Mouse (Mus musculus) CD4-positive helper T cell, adult 2 months (primary cell): ENCODE results near the gene Apom.

Experiments used
- DNase-seq: peaks from one replicate; pipeline ENCODE4 v3.0.0-alpha.2; 2012; ENCODE audit warnings: low read depth, missing footprints, low spot score

Gene Apom

GRCm38 (mm10) chr17:35097164-35097655, 34.6 kb downstream of the Apom start:
- no peak for DNase-seq

DNA sequence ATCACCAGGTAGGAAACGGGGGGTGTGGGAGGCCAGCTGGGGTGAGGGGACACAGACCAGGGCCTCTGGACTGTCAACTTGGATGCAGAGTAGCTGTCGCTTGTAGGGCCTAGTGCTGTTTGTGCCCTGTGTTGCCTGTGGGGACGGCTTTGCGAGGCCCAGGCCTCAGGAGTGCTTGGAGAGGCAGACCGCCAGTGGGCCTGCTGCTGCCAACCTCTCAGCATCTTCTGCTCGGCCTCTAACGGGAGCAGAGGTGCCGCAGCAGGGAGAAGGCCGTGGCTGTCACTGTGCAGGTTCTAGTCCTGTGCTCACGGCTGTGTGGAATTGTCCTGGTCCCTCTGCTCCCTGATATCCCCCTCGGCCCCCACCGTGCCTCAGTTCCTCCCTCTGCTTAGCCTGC, 35.3 kb downstream of the Apom start:
- no peak for DNase-seq

- no peak for DNase-seq
These were observed 37.1 kb downstream of the Apom start for GRCm38 (mm10) chr17:35094475-35095365.

DNA sequence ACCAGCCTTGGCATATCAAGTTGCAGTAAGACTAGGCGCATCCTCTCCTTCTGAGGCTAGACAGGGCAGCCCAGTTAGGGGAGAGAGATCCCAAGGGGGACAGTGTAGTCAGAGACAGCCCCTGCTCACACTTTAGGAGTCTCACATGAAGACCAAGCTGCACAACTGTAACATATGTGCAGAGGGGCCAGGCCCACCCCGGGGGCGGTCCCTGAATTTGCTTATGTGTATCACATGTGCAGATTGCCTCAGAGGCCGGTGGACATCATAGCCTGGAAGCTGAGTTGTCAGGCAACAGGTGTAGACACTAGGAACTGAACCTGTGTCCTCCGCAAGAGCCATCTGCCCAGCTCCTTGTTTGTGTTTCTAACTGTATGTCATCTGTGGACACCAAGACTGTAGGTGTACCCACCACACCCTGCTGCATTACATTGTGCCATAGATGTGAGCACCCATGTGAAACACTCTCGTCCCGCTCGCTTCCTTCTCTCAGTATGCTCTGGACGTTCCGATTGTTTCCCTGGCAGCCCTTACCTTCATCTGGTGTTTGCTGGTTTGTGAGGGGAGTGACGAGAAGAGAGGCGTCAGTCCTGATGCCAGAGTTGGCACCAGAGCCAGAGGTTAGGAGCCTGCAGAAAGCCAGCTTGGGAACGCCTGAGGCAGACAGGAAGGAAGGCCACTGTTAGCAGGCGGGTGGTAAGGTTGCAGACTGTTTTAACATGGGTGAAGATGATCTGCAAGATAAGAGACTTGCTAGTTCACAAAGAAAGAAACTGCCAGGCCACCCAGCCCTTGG, 39.2 kb downstream of the Apom start:
- no peak for DNase-seq

DNA sequence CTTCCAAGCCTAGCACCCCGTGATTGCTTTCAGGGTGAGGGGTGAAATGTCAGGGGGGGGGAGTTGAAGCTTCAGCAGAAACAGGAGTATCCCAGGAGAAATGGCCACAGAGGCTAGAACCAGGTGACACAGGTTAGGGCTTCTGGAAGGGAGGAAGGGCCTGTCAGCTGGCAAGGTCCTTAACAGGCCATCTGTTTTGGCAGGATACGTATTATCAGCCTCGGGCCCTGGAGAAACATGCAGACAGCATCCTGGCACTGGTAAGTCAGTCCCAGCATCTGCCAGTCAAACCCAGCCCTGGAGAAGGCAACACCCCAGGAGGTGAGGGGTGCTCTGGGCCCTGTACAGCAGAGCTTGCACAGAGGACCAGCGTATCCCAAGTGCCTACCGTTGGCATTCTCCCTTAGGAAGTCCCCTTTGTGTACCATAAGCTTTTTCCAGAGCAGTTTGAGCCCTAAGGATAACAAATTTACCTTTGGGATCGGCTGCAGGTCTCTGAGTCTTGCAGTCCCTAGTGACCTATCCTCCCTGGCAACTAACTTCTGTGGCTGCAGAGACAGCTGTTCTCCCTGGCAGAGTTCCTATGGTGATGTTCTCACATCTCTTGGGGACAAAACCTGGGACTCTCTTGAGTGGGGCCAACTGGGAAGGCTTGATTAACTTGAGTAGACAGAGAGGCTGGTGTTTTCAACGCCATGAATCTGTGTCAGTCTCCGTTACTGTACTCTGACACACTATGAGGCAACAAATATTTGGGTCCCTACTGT, 41.5 kb downstream of the Apom start:
- DNase-seq: no peak

DNA sequence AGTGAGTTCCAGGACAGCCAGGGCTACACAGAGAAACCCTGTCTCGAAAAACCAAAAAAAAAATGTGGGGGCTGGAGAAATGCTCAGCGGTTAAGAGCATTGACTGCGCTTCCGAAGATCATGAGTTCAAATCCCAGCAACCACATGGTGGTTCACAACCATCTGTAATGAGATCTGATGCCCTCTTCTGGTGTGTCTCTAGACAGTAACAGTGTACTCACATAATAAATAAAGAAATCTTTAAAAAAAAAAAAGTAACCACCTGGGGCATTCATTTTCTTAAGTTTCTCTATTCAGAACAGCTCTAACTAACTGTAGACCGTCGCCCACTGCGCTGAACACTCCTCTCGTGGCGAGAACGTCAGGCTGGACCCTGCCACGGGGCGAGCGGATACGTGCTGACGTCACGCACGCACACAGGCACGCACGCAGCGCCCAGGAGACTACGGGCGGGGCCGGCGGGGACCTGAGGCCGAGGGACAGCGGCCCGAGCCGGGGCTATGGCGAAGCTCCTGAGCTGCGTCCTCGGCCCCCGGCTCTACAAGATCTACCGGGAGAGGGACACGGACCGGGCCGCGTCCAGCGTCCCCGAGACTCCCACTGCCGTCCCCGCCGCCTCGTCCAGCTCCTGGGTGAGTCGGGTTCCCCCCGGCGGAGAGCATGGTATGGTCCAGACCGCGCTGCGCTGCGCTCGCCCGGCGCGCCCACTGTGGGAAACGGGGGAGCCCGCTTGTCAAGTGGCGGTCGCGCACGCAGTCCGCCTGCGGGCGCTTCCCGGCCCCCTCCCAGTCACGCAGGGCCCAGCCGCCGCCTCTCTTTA, 42.8 kb downstream of the Apom start, which contains the start of gene Abhd16a:
Gene Abhd16a, plus strand, starts transcription at position 439 of the 820 bp plus-strand sequence.
- peak; percentile 96 for DNase-seq

- peak; percentile 34 for DNase-seq
These were observed 43.7 kb downstream of the Apom start for GRCm38 (mm10) chr17:35088151-35088550.

DNA sequence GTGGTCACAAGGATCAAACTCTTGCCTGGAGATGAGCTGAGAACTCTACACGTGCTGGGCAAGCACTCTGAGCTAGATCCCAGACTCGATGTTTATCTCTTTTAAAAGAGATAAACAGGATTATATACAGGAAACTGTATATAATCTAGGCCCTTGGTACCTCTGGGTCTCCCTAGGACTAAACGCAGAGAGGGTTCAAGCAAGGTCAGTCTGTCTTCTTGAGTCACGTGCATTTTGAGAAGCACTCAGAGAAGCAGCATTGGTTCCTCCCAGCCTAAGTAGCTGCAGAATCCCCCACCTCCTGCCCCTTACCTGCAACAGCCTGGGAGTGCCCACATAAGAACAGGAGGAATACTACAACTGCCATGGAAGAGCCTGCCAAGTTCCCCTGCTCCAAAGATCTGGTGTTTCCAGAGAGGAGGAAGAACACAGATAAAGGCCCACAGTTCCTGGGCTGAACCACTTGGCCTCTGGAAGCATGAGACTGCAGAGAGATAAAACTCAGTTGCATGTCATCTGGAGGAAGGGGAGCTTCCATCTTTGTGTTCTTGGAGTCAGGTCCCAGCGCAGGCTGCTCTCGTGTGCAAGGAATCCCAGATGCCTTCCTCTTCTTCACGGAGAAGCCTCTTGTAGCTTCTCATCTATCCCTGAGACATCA, 46.5 kb downstream of the Apom start, which contains the start of gene Ly6g6f:
Gene Ly6g6f, minus strand, starts transcription at position 403 of the 658 bp plus-strand sequence.
- DNase-seq: no peak

GRCm38 (mm10) chr17:35083929-35084497, 47.8 kb downstream of the Apom start:
- no peak for DNase-seq

DNA sequence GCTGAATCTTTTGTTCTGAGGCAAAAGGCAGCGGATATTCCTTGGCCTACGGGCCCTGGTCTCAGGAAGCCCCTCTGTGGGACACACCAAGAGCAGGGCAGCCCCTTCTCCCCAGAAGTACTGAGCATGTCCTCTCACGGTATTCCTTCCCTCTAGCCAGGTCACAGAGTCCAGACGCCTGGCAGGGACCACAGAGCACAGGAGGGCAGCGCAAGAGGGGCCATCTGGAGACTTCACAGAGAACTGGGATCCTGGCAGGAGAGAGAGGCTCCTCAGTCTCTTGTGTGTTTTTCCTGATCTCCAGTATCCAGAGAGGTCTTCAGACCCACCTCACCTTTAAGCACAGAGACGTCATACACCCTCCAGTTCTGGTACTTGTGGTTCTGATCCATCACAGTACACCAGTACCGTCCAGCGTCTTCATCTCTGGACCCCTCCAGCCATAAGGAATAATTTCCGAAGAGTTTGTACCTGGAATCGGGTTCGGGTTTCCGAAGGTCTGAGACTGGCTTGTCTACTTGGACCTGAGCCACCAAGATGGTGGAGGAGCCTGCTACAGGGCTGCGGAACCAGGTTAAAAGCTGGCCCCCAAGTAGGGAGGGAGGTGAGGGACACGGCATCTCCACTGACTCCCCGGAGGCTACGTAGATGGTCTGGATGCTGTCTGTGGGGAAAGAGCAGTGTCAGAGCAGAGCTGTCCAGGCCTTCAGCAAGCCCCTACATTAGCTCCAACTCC, 48.8 kb downstream of the Apom start:
- DNase-seq: no peak

DNA sequence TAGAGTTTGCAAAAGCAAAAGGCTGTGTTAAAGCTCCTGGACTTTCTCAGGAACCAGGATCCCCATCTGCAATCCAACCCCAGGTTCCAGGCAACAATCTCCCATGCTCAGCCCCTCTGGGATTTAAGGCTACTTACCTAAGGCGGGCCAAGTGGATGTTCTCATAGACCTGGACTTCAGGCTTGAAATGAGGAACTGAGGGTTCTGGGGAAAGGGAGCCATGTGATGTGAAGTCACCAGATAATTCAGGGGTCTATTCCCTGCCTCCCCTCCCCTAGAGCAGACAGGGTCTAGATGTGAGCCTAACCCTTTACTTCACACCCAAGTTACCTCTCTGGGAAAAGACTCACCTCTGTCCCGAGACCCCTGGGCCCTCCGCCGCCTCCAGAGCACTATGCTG, 51.1 kb downstream of the Apom start:
- no peak for DNase-seq

DNA sequence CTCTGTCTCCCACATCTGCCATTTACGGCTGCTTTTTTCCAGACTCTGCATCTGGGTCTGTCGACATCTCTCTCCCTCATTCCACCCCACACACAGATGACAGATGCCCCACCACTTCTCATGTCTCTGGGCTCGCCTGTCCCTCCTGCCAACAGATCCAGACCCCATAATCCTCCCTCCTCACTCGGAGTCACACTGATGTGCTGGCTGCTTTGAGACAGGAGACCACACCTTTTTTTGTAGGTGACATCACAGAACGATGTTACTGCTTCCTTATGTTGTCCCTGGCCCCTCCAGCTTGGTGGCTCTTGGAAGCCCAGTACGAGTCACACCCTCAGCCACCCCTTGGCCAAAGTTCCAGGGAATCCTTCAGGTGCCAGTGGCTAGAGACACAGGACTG, 51.6 kb downstream of the Apom start:
- DNase-seq: no peak

GRCm38 (mm10) chr17:35079778-35080177, 52.1 kb downstream of the Apom start:
- no peak for DNase-seq
